Mouse (Mus musculus) liver, postnatal 0 days (tissue): ENCODE results near the gene Asxl1.

ENCODE experiments used
- CTCF ChIP-seq: sonication (generic); IDR thresholded peaks from 2 replicates; pipeline ENCODE4 v1.5.1; 2016; ENCODE audit warnings: antibody characterized with exemption, low read depth
- EP300 ChIP-seq: IDR thresholded peaks from 2 replicates; pipeline ENCODE4 v1.6.1; 2016; ENCODE audit warnings: antibody characterized with exemption, low read depth, mild to moderate bottlenecking

DNA sequence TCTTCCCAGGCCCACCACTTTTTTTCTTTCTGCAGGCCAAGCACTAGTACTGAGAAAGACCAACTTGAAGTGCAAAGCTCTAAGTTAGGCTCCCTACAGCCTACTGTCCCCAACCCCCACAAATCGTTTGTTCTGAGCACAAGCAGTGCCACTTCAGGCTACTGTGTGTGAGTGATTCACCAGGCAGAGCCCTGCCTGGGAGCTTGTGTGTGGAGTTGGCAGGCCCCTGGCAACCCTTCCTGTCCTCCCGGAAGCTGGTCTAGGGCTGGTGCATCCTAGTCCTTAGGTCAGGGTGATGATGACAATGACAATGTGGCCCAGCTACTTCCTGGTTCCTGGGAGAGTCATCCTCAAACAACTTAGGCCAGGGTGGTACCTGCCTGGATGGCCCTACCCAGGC lies 82.9 kb downstream of the Asxl1 start:
- TF ChIP-seq EP300 (no peak), CTCF (no peak)
